In genomic region chr3:97324046-97324445, GRCm38 (mm10) we compare ENCODE assay signal across 14 mouse cellular contexts. TPM values are rescaled to one million over a fixed set of nuclear protein-coding genes. Genes with fewer than 3 reads are reported as not detected.
DNase-seq lines count a peak whose midpoint lies in the region; ATAC-seq lines count a peak whose summit lies in the region.
"Had no signal": no experiment of that assay in that cellular context is flagged by ENCODE, and none has a peak within 500 bp of the region (broad histone marks: within the 10 kb centered on the region; RNA-seq: fewer than 3 reads in every experiment).

No protein-coding gene starts in this region.

- H3K4me1 ChIP-seq in forebrain, embryonic 15.5 days = peaks cover 27% of the 10 kb centered on the region
- H3K4me1 ChIP-seq in kidney, embryonic 14.5 days (ENCODE audit: control insufficient read depth, insufficient read depth, low read length) = 0 out of 2 replicates have a peak, but pooled peaks cover 5% of the 10 kb centered on the region
- H3K4me1 ChIP-seq: heart, embryonic 15.5 days; limb, embryonic 13.5 days had no signal

- no peaks in the 10 kb centered on the region for H3K27me3 ChIP-seq in forebrain, embryonic 15.5 days
- no peaks in the 10 kb centered on the region for H3K27me3 ChIP-seq in kidney, embryonic 14.5 days (ENCODE audit: control insufficient read depth, insufficient read depth, low read length)
- H3K27me3 ChIP-seq: CH12.LX; heart, embryonic 15.5 days had no signal

- peak overlapping the region; percentile 43 for H3K4me2 ChIP-seq in forebrain, embryonic 15.5 days (replicated peaks)
- no peak overlapping the region for H3K4me2 ChIP-seq in kidney, embryonic 14.5 days (replicated peaks; ENCODE audit: low read depth, low read length)
- H3K4me2 ChIP-seq: heart, embryonic 15.5 days; limb, embryonic 13.5 days had no signal

- intact Hi-C loops in left cerebral cortex, postnatal 4 days (cut with DNase I) = no loop called here
- intact Hi-C loops in left cerebral cortex, postnatal 10 days (cut with DNase I) = no loop called here

- no peaks in the 10 kb centered on the region for H3K9me3 ChIP-seq in forebrain, embryonic 15.5 days
- no peaks in the 10 kb centered on the region for H3K9me3 ChIP-seq in kidney, embryonic 14.5 days (ENCODE audit: control insufficient read depth, low read length)
- H3K9me3 ChIP-seq: heart, embryonic 15.5 days had no signal

- peak; percentile 17 for DNase-seq in left cerebral cortex, postnatal 4 days
- no peak for DNase-seq in left cerebral cortex, postnatal 10 days (ENCODE audit: extremely low spot score in 1 of 2, low spot score in 2 of 2)
- peak; percentile 51 for DNase-seq in mesoderm, embryonic 11.5 days (ENCODE audit: low read depth, low spot score)
- DNase-seq in retina, postnatal 1 day = peak; percentile 77
- no peak for DNase-seq in thymus, adult 18-20 months
- DNase-seq in left cerebral cortex, adult 11 months (ENCODE audit: low spot score) = no peak
- DNase-seq: kidney, postnatal 4 days; lung, postnatal 14 days; thymus, postnatal 14 days had no signal

- 21% methylated on average over 17 of the region's 17 CpGs for WGBS in forebrain, embryonic 15.5 days
- 60% methylated on average over 17 of the region's 17 CpGs for WGBS in kidney, embryonic 14.5 days

- peak; percentile 75 for ATAC-seq in forebrain, embryonic 15.5 days (replicated peaks)
- no peak for ATAC-seq in kidney, embryonic 14.5 days (ENCODE audit: low FRiP score, low TSS enrichment)

- peak overlapping the region; percentile 30 for H3K4me3 ChIP-seq in forebrain, embryonic 15.5 days
- no peak overlapping the region for H3K4me3 ChIP-seq in kidney, embryonic 14.5 days (ENCODE audit: low read length)
- H3K4me3 ChIP-seq: heart, embryonic 15.5 days; limb, embryonic 13.5 days had no signal

- H3K27ac ChIP-seq in forebrain, embryonic 15.5 days (replicated peaks) = no peak overlapping the region
- no peak overlapping the region for H3K27ac ChIP-seq in kidney, embryonic 14.5 days (ENCODE audit: low read depth, low read length)
- H3K27ac ChIP-seq: heart, embryonic 15.5 days; limb, embryonic 13.5 days had no signal

- H3K36me3 ChIP-seq in forebrain, embryonic 15.5 days = no peaks in the 10 kb centered on the region
- no peaks in the 10 kb centered on the region for H3K36me3 ChIP-seq in kidney, embryonic 14.5 days (ENCODE audit: control insufficient read depth, insufficient read depth, low read length)
- H3K36me3 ChIP-seq: heart, embryonic 15.5 days; limb, embryonic 13.5 days had no signal

- 0 out of 2 replicates have a peak overlapping the region, but pooled peaks have one; percentile 2 for H3K9ac ChIP-seq in forebrain, embryonic 15.5 days (replicated peaks)
- no peak overlapping the region for H3K9ac ChIP-seq in kidney, embryonic 14.5 days (ENCODE audit: low read depth, low read length)
- H3K9ac ChIP-seq: heart, embryonic 15.5 days; limb, embryonic 13.5 days had no signal

RNA-seq across cellular contexts. Expression of gene Bcl9, which starts 26.3 kb away (rescaled TPM):
- 100 to 1,000 TPM; 106 to 107 TPM for total RNA-seq in left cerebral cortex, postnatal 4 days (2021)
- 10 to 100 TPM; 65.0 to 71.9 TPM for total RNA-seq in left cerebral cortex, postnatal 10 days (2021)
- polyA plus RNA-seq in forebrain, embryonic 15.5 days (2015; fragmentation: Nextera tagmentation; extraction: Ambion mirVana) = 111 and 113 TPM in 2 replicates
- 57.3 and 72.4 TPM in 2 replicates for polyA plus RNA-seq in kidney, embryonic 14.5 days (2014; fragmentation: Nextera tagmentation; extraction: Ambion mirVana)

Comparison
In these comparisons a context has a peak if more than half of its experiments do, and no peak if none do; other contexts are left out.
1. DNase-seq: peak in left cerebral cortex, postnatal 4 days (single experiment), mesoderm, embryonic 11.5 days (single experiment) and retina, postnatal 1 day (single experiment); none in left cerebral cortex, postnatal 10 days (0 of 2), thymus, adult 18-20 months (0 of 2) and left cerebral cortex, adult 11 months (single experiment).